Mouse (Mus musculus): ENCODE data around the gene Elavl2. TPM values are rescaled to one million over a fixed set of nuclear protein-coding genes. Genes with fewer than 3 reads are reported as not detected.

Gene Elavl2
- polyA plus RNA-seq, 1 experiment: 0.04 TPM

DNA sequence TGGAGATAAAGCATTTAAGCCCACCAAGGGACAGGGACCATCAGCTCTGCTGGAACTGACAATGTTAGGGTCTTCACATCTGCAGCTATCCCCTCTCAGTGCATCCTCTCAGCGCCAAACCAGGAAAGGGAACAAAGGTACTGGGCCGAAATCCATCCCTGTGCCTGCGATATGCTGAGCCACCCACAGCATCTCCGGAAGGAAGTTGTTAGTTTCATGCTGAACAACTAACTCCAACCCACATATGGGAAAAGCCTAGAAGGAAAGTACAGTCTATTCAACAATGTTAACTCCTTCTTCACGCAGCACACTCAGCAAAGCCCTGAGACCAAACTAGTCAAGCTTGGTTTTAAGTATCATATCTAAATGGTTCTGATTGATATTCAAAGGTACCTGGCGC is 167.0 kb downstream of the Elavl2 start:
- no peak overlapping the region for H3K27ac ChIP-seq (ENCODE audit: control insufficient read depth, insufficient read depth, low read length)
- H3K4me3 ChIP-seq (ENCODE audit: control insufficient read depth, insufficient read depth, low read length): no peak overlapping the region
- TF ChIP-seq POLR2A (IDR thresholded peaks at IDR 0.05; ENCODE audit: control insufficient read depth, extremely low read depth, insufficient read depth, low read length, poor library complexity) (no peak), CTCF (IDR thresholded peaks at IDR 0.05; ENCODE audit: borderline replicate concordance, control insufficient read depth, extremely low read depth, insufficient read depth, low read length, poor library complexity) (no peak)
- 88% methylated on average over 6 of the region's 6 CpGs for WGBS
- H3K27me3 ChIP-seq (ENCODE audit: control insufficient read depth, insufficient read depth, low read length): no peaks in the 10 kb centered on the region
- DNase-seq: no peak
- no peaks in the 10 kb centered on the region for H3K36me3 ChIP-seq (ENCODE audit: control insufficient read depth, insufficient read depth, low read length)
- no peaks in the 10 kb centered on the region for H3K4me1 ChIP-seq (replicated peaks; ENCODE audit: control insufficient read depth, insufficient read depth, low read length)

DNA sequence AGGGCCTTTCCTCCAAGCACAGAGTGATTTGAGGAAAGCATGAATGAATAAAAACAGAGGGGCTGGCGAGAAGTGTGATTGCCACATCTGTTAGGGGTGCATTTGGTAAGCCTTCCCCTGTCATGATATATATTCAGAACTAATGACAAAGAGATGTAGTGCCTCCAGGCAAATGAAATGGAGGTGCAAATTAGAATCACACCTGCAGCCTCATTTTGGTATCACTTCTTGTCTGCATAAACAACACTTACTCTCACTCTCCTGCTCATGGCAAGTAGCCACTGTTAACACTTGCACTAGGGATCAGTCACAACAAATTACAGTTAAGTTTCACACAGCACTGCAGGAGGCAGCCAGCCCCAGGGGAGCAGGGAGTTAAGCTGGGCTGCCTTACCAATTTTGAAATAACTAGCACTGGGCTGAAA is 170.1 kb downstream of the Elavl2 start:
- H3K4me1 ChIP-seq (replicated peaks; ENCODE audit: control insufficient read depth, insufficient read depth, low read length): no peaks in the 10 kb centered on the region
- no peak overlapping the region for H3K4me3 ChIP-seq (ENCODE audit: control insufficient read depth, insufficient read depth, low read length)
- WGBS: 84% methylated on average over 1 of the region's 1 CpGs
- no peak for DNase-seq
- H3K27me3 ChIP-seq (ENCODE audit: control insufficient read depth, insufficient read depth, low read length): no peaks in the 10 kb centered on the region
- TF ChIP-seq POLR2A (IDR thresholded peaks at IDR 0.05; ENCODE audit: control insufficient read depth, extremely low read depth, insufficient read depth, low read length, poor library complexity): no peak
- TF ChIP-seq CTCF (IDR thresholded peaks at IDR 0.05; ENCODE audit: borderline replicate concordance, control insufficient read depth, extremely low read depth, insufficient read depth, low read length, poor library complexity): no peak
- H3K36me3 ChIP-seq (ENCODE audit: control insufficient read depth, insufficient read depth, low read length): no peaks in the 10 kb centered on the region
- H3K27ac ChIP-seq (ENCODE audit: control insufficient read depth, insufficient read depth, low read length): no peak overlapping the region

- no peak overlapping the region for H3K27ac ChIP-seq (ENCODE audit: control insufficient read depth, insufficient read depth, low read length)
- no peak for DNase-seq
- no peak overlapping the region for H3K4me3 ChIP-seq (ENCODE audit: control insufficient read depth, insufficient read depth, low read length)
- H3K4me1 ChIP-seq (replicated peaks; ENCODE audit: control insufficient read depth, insufficient read depth, low read length): no peaks in the 10 kb centered on the region
- 78% methylated on average over 3 of the region's 3 CpGs for WGBS
- H3K27me3 ChIP-seq (ENCODE audit: control insufficient read depth, insufficient read depth, low read length): no peaks in the 10 kb centered on the region
- H3K36me3 ChIP-seq (ENCODE audit: control insufficient read depth, insufficient read depth, low read length): no peaks in the 10 kb centered on the region
- TF ChIP-seq CTCF (IDR thresholded peaks at IDR 0.05; ENCODE audit: borderline replicate concordance, control insufficient read depth, extremely low read depth, insufficient read depth, low read length, poor library complexity): no peak
- no peak for TF ChIP-seq POLR2A (IDR thresholded peaks at IDR 0.05; ENCODE audit: control insufficient read depth, extremely low read depth, insufficient read depth, low read length, poor library complexity)
Observed at GRCm38 (mm10) chr4:91228341-91228740, 172.2 kb downstream of the Elavl2 start.

DNA sequence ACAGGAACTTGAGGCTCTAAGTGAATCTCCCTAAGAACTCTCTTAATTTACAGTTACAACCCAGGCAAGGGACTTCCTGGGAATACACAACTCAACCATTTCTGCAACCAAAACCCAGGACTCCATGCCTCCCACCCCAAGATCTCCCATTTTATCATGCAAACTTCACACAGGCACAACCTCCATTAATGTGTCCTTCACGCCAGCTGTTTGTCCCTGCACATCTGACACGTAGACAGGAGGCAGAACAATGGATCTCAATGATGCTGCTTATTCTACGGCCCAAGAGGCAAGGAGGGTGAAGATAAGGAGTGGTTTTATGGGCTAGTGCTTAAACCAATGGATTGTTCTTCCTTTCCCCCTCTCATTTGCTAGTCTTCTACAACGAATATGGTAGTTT is 176.8 kb downstream of the Elavl2 start:
- DNase-seq: no peak
- WGBS: 66% methylated on average over 4 of the region's 4 CpGs
- H3K36me3 ChIP-seq (ENCODE audit: control insufficient read depth, insufficient read depth, low read length): no peaks in the 10 kb centered on the region
- no peak overlapping the region for H3K4me3 ChIP-seq (ENCODE audit: control insufficient read depth, insufficient read depth, low read length)
- no peaks in the 10 kb centered on the region for H3K27me3 ChIP-seq (ENCODE audit: control insufficient read depth, insufficient read depth, low read length)
- H3K27ac ChIP-seq (ENCODE audit: control insufficient read depth, insufficient read depth, low read length): no peak overlapping the region
- TF ChIP-seq CTCF (IDR thresholded peaks at IDR 0.05; ENCODE audit: borderline replicate concordance, control insufficient read depth, extremely low read depth, insufficient read depth, low read length, poor library complexity): no peak
- TF ChIP-seq POLR2A (IDR thresholded peaks at IDR 0.05; ENCODE audit: control insufficient read depth, extremely low read depth, insufficient read depth, low read length, poor library complexity): no peak
- no peaks in the 10 kb centered on the region for H3K4me1 ChIP-seq (replicated peaks; ENCODE audit: control insufficient read depth, insufficient read depth, low read length)

DNA sequence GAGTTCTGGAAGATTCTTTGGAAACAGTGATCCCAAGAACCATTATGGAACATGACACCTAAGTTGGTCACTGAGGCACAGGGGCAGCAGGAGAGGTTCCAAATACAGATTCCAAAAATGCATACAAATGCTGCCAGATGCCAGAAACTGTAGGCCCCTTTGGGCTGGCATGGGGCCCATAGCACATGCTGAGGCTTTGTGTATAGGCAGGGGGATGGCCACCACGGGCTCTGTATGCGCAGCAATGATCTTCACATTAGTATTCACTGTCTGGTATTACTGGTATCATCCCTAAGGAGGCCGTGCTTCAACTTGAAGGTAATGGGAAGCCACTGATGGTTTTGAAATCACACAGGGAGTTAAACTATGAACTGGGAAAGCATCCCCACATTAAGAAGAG is 181.3 kb downstream of the Elavl2 start:
- WGBS: 81% methylated on average over 3 of the region's 3 CpGs
- no peaks in the 10 kb centered on the region for H3K27me3 ChIP-seq (ENCODE audit: control insufficient read depth, insufficient read depth, low read length)
- no peak overlapping the region for H3K4me3 ChIP-seq (ENCODE audit: control insufficient read depth, insufficient read depth, low read length)
- no peaks in the 10 kb centered on the region for H3K4me1 ChIP-seq (replicated peaks; ENCODE audit: control insufficient read depth, insufficient read depth, low read length)
- TF ChIP-seq POLR2A (IDR thresholded peaks at IDR 0.05; ENCODE audit: control insufficient read depth, extremely low read depth, insufficient read depth, low read length, poor library complexity) (no peak), CTCF (IDR thresholded peaks at IDR 0.05; ENCODE audit: borderline replicate concordance, control insufficient read depth, extremely low read depth, insufficient read depth, low read length, poor library complexity) (no peak)
- no peak overlapping the region for H3K27ac ChIP-seq (ENCODE audit: control insufficient read depth, insufficient read depth, low read length)
- DNase-seq: no peak
- no peaks in the 10 kb centered on the region for H3K36me3 ChIP-seq (ENCODE audit: control insufficient read depth, insufficient read depth, low read length)

DNA sequence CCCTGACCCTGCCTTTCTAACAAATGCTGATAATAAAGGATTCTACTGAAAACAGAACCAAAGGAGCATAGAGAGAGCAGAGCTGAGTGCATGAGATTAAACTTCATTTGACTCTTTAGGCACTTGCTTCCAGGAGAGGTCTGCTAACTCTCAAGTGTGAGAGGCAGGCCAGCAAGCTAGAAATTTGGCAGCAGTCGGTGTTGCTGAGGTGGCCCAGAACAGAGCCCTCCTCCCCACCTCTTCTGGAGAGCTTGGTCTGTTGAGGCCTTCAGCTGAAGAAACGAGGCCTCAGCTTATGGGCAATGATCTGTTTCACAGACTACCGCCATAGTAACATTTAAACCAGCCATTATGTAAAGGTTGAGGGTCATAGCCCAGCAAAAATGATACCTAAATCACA is 186.7 kb downstream of the Elavl2 start:
- no peak for TF ChIP-seq POLR2A (IDR thresholded peaks at IDR 0.05; ENCODE audit: control insufficient read depth, extremely low read depth, insufficient read depth, low read length, poor library complexity)
- no peak for TF ChIP-seq CTCF (IDR thresholded peaks at IDR 0.05; ENCODE audit: borderline replicate concordance, control insufficient read depth, extremely low read depth, insufficient read depth, low read length, poor library complexity)

More for the DNA sequence above, 186.7 kb downstream of the Elavl2 start:
- H3K27ac ChIP-seq (ENCODE audit: control insufficient read depth, insufficient read depth, low read length): no peak overlapping the region
- H3K4me1 ChIP-seq (replicated peaks; ENCODE audit: control insufficient read depth, insufficient read depth, low read length): no peaks in the 10 kb centered on the region
- 77% methylated on average over 3 of the region's 3 CpGs for WGBS
- H3K27me3 ChIP-seq (ENCODE audit: control insufficient read depth, insufficient read depth, low read length): no peaks in the 10 kb centered on the region
- no peak for DNase-seq
- H3K36me3 ChIP-seq (ENCODE audit: control insufficient read depth, insufficient read depth, low read length): no peaks in the 10 kb centered on the region
- no peak overlapping the region for H3K4me3 ChIP-seq (ENCODE audit: control insufficient read depth, insufficient read depth, low read length)
